Mouse (Mus musculus): Measurements from ENCODE around the gene Kcnn4. TPM values are rescaled to one million over a fixed set of nuclear protein-coding genes. Genes with fewer than 3 reads are reported as not detected.

Gene Kcnn4
- total RNA-seq, 2 experiments from 2014 or later, result 0.42 to 1.2 TPM

DNA sequence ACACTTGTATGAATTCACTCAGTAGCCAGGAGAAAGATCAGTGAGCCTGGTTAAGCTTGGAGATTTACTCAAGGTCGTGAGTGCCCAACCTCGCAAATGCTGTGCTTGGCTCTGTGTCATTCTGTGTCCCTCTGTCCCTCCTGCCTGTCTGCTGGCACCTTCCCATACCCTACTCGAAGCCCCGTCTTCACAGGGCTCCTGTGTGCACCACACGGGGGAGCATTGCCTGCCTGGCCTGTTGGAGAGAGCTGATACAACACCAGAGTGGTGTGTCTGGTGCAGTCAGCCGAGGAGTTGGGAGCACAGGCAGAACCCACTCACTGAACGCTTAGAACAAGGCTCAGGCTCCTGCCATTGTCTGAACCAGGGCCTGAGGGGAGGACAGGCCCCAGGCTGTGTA, 51.6 kb downstream of the Kcnn4 start:
- intact Hi-C loops (cut with DNase I), result no loop called here
- DNase-seq, result no peak

DNA sequence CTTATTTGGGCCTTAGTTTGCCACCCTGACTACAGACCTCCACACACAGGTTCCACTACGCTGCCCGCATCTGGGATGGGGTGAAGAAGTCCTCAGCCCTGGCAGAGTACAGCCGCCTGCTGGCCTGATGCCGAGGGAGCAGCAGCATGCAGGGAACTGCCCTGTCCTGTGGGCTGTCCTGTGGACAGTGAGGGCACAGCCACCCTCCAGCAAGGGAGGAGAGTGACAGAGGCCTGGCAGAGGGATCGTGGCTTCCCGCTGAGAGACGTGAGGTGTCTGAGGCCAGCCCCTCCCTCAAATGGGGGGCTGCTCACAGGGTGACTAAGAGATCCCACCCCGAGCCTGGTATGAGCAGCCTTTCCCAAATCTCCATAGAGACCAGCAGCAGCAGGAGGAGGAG, 52.2 kb downstream of the Kcnn4 start:
- intact Hi-C loops (cut with DNase I), result no loop called here
- no peak for DNase-seq

DNA sequence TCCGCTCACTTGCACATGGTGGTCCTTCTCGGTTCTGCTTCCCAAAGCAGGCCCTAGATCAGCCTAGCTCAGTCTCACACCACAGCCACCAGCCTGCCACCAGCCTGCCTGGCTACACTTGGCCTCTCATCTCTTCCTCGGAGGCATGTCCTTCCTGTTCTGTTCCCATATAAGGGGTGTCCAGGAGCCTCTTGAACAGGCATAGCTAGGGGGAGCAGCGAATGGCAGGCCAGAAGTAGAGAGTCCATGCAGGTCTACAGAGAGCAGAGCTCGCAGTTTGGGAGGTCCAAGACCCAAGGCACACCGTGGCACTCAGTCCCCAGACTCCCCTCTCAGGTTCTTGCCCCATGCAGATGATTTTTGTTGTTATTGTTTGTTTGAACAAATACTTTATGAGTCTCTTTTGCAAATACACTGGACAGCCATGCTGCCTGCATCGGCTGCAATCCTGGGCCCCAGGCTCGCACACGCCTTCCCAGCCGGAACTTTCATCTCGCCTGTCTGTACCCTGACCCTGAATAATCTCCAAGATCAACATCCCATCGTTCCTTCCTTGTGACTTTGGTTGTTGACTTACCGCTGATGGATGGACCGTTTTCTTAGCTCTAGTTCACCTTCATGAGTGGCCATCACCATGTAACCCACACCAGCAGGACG, 53.2 kb downstream of the Kcnn4 start:
- DNase-seq, result no peak
- intact Hi-C loops (cut with DNase I), result no loop called here

DNA sequence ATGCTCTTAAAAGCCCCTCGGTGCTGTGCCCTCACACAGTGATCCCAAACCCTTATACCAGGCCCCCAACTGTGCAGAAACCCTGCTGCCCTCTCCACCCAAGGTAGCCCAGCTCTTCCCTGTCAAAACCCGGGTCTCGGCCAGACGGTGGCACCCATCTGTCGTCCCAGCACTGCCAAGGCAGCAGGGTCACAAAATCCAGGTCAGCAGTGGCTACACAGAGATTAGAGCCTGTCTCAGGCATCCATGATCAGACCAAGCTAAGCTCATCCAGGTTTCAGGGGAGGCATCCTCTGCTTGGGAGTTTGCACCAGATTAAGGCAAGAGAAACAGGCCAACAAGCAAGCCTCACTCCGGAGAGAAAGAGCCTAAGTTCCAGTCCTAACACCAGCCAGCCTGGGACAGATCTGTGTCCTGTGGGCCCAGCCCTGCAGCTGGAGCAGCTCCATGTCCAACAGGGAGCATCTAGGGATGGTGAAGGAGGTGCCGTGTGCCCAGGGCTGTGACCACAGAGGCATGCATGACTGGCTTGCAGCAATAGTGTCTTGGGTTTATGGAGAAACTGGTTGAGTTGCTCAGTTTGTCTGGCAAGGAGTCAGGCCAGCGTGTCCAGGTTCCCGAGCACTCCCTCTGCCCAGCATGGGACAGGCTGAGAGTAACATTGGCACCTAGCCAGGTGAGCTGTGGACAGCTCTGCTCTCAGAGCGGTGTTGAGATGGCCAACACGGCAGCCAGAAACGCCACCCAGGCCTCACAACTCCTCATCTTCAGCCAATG, 54.1 kb downstream of the Kcnn4 start:
- no peak for DNase-seq
- intact Hi-C loops (cut with DNase I), result no loop called here

DNA sequence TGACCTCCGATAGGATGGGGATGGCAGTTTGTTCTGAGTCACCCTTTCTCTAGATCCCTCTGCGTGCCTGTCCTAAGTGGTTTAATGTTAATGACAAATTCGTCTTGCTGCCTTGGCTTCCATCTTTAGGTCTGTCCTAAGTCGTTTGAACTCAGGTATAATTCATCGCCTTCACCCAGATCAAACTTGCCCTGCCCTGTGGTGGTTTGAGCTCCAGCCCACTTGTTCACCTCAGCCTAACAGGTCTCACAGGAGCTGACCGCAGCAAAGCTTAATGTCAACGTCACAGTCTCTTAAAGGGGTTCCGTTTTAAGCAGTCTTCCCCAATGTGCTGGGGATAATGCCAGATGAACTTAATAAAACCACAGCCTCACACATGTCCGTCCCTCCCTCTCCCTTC, 55.9 kb downstream of the Kcnn4 start:
- DNase-seq, result no peak
- intact Hi-C loops (cut with DNase I), result no loop called here

DNA sequence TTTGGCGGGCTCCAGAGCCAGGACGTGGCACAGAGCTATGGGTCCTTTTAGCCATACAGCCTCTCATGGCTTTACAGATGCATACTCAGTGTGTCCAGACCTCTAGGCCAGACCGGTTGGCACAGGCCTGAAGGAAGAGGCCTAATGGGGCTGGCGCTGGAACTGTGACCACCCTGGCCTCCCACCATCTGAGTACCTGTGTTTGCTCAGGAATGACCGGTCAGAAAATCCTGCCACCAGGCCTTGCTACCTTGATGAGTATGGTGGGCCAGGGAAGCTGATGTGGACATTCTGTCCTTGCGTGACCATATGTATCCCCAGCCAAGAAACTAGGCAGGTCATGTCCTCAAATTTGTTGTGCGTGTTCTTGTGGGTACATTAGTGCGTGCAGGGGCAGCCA, 57.1 kb downstream of the Kcnn4 start:
- DNase-seq, result no peak
- intact Hi-C loops (cut with DNase I), result no loop called here

DNA sequence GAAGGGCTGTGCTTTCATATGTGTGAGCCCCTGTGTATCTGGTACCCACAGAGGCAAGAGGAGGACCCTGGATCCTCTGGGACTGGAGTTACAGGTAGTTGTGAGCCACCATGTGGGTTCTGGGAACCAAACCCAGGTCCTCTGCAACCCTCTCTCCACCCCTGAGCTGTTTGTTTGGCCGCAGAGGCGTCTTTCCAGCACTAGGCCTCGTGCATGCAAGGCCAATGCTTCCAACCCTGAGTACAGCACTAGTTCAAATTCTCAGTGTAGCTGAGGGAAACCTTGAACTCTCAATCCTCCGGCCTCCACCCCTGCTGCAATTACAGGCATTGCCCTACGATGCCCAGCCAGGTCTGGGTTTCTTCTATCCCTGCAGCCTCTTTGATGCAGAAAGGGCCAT, 58.7 kb downstream of the Kcnn4 start:
- intact Hi-C loops (cut with DNase I), result no loop called here
- DNase-seq, result no peak

DNA sequence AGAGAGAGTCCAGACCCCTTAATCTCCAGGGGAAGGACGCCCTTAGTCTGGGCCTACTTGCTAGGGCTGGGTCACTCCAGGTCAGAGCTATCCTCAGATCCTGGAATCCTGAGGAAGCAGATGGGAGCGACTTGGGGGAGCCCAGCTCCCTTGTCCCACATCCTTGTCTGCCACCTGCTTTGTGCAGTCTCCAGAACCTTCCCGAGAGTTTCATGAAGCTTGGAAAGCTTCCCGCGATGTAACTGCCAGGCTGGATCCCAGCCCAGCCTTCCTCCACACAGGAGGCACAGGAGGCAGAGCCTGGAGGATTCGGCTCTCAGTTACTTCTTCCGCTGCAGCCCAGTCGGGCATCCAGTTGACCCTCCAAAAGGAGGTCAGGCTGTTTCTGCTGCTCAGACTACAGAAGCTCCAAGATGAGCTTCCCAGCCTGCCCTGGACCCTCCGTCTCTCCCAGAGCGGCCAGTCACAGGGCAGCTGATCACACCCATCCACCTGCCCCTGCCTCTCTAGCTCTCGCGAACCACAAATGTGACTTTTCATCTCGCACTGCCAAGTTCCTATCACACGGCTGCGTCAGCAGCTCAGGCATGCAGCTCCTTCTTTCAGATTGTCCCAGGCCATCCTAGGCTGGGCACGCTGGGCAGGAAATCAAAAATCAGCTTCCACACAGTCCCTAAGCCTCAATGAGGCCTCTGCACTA, 59.5 kb downstream of the Kcnn4 start:
- intact Hi-C loops (cut with DNase I), result no loop called here
- DNase-seq, result no peak

DNA sequence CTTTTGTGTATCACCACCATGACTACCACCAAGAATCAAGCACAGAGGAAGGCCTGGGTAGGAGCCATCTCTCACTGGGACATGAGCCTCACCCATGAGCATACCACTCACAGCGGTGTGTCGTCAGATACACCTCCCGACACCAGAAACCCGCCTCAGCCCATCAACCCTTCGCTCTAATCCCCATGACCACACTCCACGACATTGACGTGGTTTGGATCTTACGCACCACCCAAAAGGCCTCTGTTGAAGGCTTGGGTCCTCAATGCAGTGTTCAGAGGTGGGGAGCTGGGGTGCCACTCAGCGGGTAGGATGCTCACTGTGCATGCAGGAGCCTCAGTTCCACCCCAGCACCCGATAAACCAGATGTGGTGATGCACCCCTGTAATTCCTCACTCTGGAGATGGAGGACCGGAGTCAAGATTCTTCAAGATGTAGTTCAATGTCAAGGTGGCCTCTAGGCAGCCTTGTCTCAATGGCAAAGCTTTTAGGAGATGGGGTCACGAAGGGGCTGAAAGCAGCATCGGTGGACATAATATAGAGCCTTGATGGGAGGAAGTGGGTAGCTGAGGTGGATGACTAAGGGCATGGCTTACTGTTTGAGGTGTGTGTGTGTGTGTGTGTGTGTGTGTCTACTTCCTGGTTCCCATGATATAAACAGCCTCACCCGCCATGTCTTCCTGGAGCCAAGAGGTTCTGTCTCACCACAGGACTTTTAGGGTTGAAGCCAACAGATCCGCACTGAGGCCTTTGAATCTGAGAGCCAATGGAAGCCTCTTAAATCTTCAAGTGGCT, 60.7 kb downstream of the Kcnn4 start:
- no peak for DNase-seq
- intact Hi-C loops (cut with DNase I), result no loop called here

DNA sequence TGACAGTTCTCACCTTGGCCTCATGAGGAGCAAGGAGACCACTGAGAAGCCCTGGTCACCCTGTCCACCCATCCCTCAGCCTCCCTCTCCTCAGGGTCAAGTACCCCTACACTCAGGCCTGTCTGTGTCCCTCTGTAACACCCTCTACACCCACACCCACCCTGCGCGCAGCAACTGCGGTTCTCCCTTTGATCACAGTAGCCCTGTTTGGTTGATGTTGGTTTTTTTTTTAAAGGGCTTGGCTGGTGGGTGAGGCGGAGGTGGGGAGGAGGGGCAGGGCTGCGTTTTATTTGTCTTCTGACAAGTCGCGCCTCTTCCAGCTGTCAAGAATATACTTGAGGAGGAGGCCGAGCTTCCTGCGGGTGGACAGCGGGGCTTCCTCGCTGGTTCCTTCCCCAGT, 61.6 kb downstream of the Kcnn4 start:
- DNase-seq, result no peak
- intact Hi-C loops (cut with DNase I), result no loop called here

DNA sequence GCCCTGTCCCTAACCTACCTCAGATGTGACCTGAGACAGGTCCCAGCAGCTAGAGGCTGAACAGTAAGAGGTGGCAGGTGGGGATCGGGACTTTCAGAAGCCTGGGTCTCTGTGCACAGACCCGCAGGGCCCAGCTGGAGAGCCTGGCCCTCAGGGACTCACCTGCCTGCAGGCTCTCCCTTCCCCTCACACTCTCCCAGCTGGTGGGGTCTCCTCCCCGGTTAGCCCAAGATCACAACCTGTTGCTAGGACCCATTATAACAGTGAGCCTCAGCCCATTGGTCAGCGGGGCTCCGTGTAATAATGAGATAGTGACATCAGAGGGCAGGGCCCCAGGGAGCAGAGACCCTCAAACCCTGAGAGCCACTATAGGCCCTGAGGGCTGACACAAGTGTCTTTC, 65.2 kb downstream of the Kcnn4 start:
- intact Hi-C loops (cut with DNase I), result no loop called here
- no peak for DNase-seq

Small RNAs within 50 kb of the gene (microRNA-seq; reads per million reads assigned to microRNA genes)
- gene Gm27592, result 0 reads per million in 2 experiments

Other genes with a start within 250 kb of the Kcnn4 start
- gene Zfp235, start 236.1 kb upstream of the Kcnn4 start, total RNA-seq (2021), result 1 to 10 TPM; 3.5 to 5.0 TPM
- gene Zfp114, start 195.2 kb upstream of the Kcnn4 start, total RNA-seq (2021), result under 1 TPM; 0.33 to 0.35 TPM
- 1 to 10 TPM; 2.1 to 2.7 TPM for gene Zfp111, start 158.8 kb upstream of the Kcnn4 start, total RNA-seq (2021)
- gene Zfp109, start 132.7 kb upstream of the Kcnn4 start, total RNA-seq (2021), result 1 to 10 TPM; 1.9 to 2.5 TPM
- gene Zfp108, start 115.5 kb upstream of the Kcnn4 start, total RNA-seq (2021), result 1 to 10 TPM; 1.2 to 1.9 TPM
- 1 to 10 TPM; 3.6 to 3.8 TPM for gene Zfp93, start 99.8 kb upstream of the Kcnn4 start, total RNA-seq (2021)
- 1 to 10 TPM; 2.5 to 2.7 TPM for gene Zfp61, start 69.0 kb upstream of the Kcnn4 start, total RNA-seq (2021)
- gene Zfp94, start 53.6 kb upstream of the Kcnn4 start, total RNA-seq (2021), result 1 to 10 TPM; 1.5 to 1.9 TPM
- not detected for gene Tescl, start 36.3 kb upstream of the Kcnn4 start, total RNA-seq (2021)
- not detected for gene Lypd5, start 21.1 kb upstream of the Kcnn4 start, total RNA-seq (2021)
- 10 to 100 TPM in 1 of 2 experiments, 1 to 10 TPM in 1; 9.8 to 11.5 TPM for gene Smg9, start 29.4 kb downstream of the Kcnn4 start, total RNA-seq (2021)
- gene Irgc1, start 82.0 kb downstream of the Kcnn4 start, total RNA-seq (2021), result not detected
- under 1 TPM; 0.61 to 0.64 TPM for gene Plaur, start 92.2 kb downstream of the Kcnn4 start, total RNA-seq (2021)
- 1 to 10 TPM; 2.7 to 4.6 TPM for gene Cadm4, start 111.8 kb downstream of the Kcnn4 start, total RNA-seq (2021)
- 1 to 10 TPM; 4.3 to 5.9 TPM for gene Zfp428, start 136.7 kb downstream of the Kcnn4 start, total RNA-seq (2021)
- gene AC161166.1, start 142.2 kb downstream of the Kcnn4 start, total RNA-seq (2021), result not detected
- 10 to 100 TPM; 10.7 to 10.9 TPM for gene Irgq, start 160.4 kb downstream of the Kcnn4 start, total RNA-seq (2021)
- not detected for gene Pinlyp, start 175.9 kb downstream of the Kcnn4 start, total RNA-seq (2021)
- gene Xrcc1, start 176.0 kb downstream of the Kcnn4 start, total RNA-seq (2021), result 10 to 100 TPM; 17.1 to 21.4 TPM
- 10 to 100 TPM; 23.0 to 24.2 TPM for gene Ethe1, start 217.3 kb downstream of the Kcnn4 start, total RNA-seq (2021)
- under 1 TPM in 1 of 2 experiments, not detected in 1; 0.18 TPM for gene Zfp575, start 217.4 kb downstream of the Kcnn4 start, total RNA-seq (2021)
- under 1 TPM; 0.30 to 0.66 TPM for gene Phldb3, start 240.5 kb downstream of the Kcnn4 start, total RNA-seq (2021)